Mouse (Mus musculus): ENCODE measurements around the gene Syt13.
A peak's percentile ranks its signal among the peaks of the same experiment; 100 is the strongest.

DNA sequence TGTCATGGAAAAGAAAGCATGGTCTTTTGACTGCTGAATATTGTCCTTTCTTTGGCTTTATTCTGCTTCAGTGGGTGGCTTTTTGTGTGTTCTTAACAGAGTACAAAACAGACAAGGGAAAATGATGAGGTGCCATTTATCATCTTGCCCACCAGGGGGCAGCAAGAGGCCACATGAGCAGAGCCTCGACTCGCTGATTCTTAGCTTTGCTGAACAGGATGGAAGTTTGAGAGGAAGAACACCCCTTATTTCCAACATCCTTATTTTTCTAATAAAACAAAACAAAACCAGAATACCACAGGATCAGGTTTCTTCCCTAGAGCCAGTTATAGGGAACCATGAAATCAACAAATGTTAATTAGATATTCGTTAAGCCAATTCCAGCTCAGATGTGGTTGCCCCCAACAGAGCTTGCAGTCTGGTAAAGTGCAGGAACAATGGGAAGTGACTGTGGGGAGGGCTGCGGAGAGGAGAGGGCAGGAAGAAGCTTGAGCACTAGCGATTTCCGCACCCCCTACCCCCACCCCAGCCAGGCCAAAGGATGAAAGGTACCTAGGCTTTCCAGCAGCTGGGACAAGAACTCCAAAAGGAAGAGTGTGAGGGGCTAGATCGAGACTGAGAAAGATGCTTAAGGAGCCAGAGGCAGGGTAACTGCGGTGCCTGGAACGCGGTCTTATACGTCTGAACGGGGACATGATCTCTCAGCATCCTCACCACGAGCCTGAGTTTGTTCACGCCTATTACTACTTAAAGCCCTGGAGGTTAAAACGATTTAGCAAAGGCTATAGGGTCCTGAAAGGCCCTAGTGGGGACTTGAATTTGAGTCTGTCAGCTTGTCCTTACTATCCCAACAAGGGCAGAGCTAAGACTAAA, 31.6 kb upstream of the Syt13 start:
- TF ChIP-seq CTCF (IDR thresholded peaks at IDR 0.05; ENCODE audit: control insufficient read depth, insufficient read depth, insufficient replicate concordance, low read depth, low read length), result peak; percentile 89; the same call in 1 of the 2 replicates
- no peak for TF ChIP-seq POLR2A (IDR thresholded peaks at IDR 0.05; ENCODE audit: control insufficient read depth, low read depth, low read length)

Data from testis, adult 2 months (tissue).